ENCODE assay signal across 8 mouse cellular contexts in the genomic region with DNA sequence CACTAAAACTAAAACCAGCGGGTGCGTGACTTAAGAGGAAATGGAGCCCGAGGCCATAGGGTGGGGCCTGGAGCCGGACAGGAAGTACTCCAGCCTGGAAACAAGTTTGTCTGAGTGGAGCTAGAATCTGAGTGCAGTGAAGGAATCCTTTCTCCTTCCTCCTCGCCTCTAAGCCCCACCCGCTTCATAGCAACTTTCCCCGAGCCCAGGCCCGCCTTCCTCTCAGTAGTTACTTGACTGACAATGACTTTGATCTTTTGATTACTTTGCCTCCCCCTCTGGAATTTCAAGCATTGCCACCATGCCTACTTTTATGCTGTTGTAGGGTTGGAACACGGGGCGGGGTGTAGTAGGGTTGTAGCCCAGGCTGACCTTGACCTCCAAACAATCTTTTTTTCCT. TPM values are rescaled to one million over a fixed set of nuclear protein-coding genes. Genes with fewer than 3 reads are reported as not detected.
A peak's percentile ranks its signal among the peaks of the same experiment; 100 is the strongest.
DNase-seq lines count a peak whose midpoint lies in the region; ATAC-seq lines count a peak whose summit lies in the region.

No protein-coding gene starts in this region.

- no peak overlapping the region for H3K27ac ChIP-seq in heart, embryonic 13.5 days (replicated peaks)
- no peak overlapping the region for H3K27ac ChIP-seq in forebrain, embryonic 15.5 days (replicated peaks)

- peaks cover 5% of the 10 kb centered on the region for H3K4me1 ChIP-seq in heart, embryonic 13.5 days
- no peaks in the 10 kb centered on the region for H3K4me1 ChIP-seq in forebrain, embryonic 15.5 days

- peak; percentile 43 for DNase-seq in testis, postnatal 10 days (ENCODE audit: low spot score)
- DNase-seq in testis, postnatal 14 days (ENCODE audit: low spot score) = no peak
- DNase-seq in large intestine, adult 2 months (ENCODE audit: low read depth, low spot score) = peak; percentile 51
- DNase-seq in yolk sac, embryonic 10.5 days (ENCODE audit: low spot score) = peak; percentile 40
- DNase-seq in layer of hippocampus, adult 18-20 months (ENCODE audit: low spot score in 2 of 2) = no peak
- no peak for DNase-seq in layer of hippocampus, adult 11-12 months (ENCODE audit: low spot score)

- no peak overlapping the region for H3K9ac ChIP-seq in heart, embryonic 13.5 days
- no peak overlapping the region for H3K9ac ChIP-seq in forebrain, embryonic 15.5 days (replicated peaks)

- no peaks in the 10 kb centered on the region for H3K27me3 ChIP-seq in heart, embryonic 13.5 days (replicated peaks)
- no peaks in the 10 kb centered on the region for H3K27me3 ChIP-seq in forebrain, embryonic 15.5 days

- H3K4me2 ChIP-seq in heart, embryonic 13.5 days = peak overlapping the region; percentile 28
- no peak overlapping the region for H3K4me2 ChIP-seq in forebrain, embryonic 15.5 days (replicated peaks)

- WGBS in heart, embryonic 13.5 days = 26% methylated on average over 10 of the region's 10 CpGs
- WGBS in large intestine, adult 2 months = 17% methylated on average over 10 of the region's 10 CpGs
- 61% methylated on average over 10 of the region's 10 CpGs for WGBS in forebrain, embryonic 15.5 days

- no peaks in the 10 kb centered on the region for H3K36me3 ChIP-seq in heart, embryonic 13.5 days
- no peaks in the 10 kb centered on the region for H3K36me3 ChIP-seq in forebrain, embryonic 15.5 days

- no peak; the same call in 1 of the 2 replicates for ATAC-seq in heart, embryonic 13.5 days (ENCODE audit: extremely low read depth, insufficient number of reproducible peaks, low FRiP score, low TSS enrichment)
- ATAC-seq in forebrain, embryonic 15.5 days (replicated peaks) = no peak

- H3K4me3 ChIP-seq in heart, embryonic 13.5 days = no peak overlapping the region
- no peak overlapping the region for H3K4me3 ChIP-seq in forebrain, embryonic 15.5 days

- H3K9me3 ChIP-seq in heart, embryonic 13.5 days = no peaks in the 10 kb centered on the region
- no peaks in the 10 kb centered on the region for H3K9me3 ChIP-seq in forebrain, embryonic 15.5 days

RNA-seq across cellular contexts. Expression of a gene that starts 21.0 kb away (rescaled TPM):
- 32.9 and 34.9 TPM in 2 replicates for polyA plus RNA-seq in heart, embryonic 13.5 days (2015; fragmentation: Nextera tagmentation; extraction: Ambion mirVana)
- polyA plus RNA-seq in large intestine, adult 2 months (2012; rRNA removed) = 23.6 and 30.1 TPM in 2 replicates
- polyA plus RNA-seq in forebrain, embryonic 15.5 days (2015; fragmentation: Nextera tagmentation; extraction: Ambion mirVana) = 56.3 and 59.6 TPM in 2 replicates
- 10 to 100 TPM; 22.9 to 24.1 TPM for total RNA-seq in layer of hippocampus, adult 18-20 months (2021)

Comparison
In these comparisons a context has a peak if more than half of its experiments do, and no peak if none do; other contexts are left out.
1. DNase-seq: peak in testis, postnatal 10 days (single experiment), large intestine, adult 2 months (single experiment) and yolk sac, embryonic 10.5 days (single experiment); none in testis, postnatal 14 days (single experiment), layer of hippocampus, adult 18-20 months (0 of 2) and layer of hippocampus, adult 11-12 months (single experiment).